Mouse (Mus musculus) right cerebral cortex, postnatal 10 days (tissue): Measurements from ENCODE around the gene Xdh.

Experiments used
- DNase-seq, 2 experiments: peaks; one replicate each; pipeline ENCODE4 v3.0.0; 2021; ENCODE audit warnings: low spot score in 2 of 2

The Xdh gene

GRCm38 (mm10) chr17:73950062-73950735, at the start of gene Xdh:
Gene Xdh, minus strand, starts transcription at chr17:73950196.
- no peak for DNase-seq

- DNase-seq: no peak
These were observed 46.1 kb upstream of the Xdh start for GRCm38 (mm10) chr17:73995907-73996645.

GRCm38 (mm10) chr17:73991264-73991663, 41.3 kb upstream of the Xdh start:
- DNase-seq: no peak

GRCm38 (mm10) chr17:73986571-73986970, 36.6 kb upstream of the Xdh start:
- no peak for DNase-seq

- DNase-seq: no peak
These were observed 35.9 kb upstream of the Xdh start for GRCm38 (mm10) chr17:73985936-73986335.

GRCm38 (mm10) chr17:73984508-73984907, 34.5 kb upstream of the Xdh start:
- no peak for DNase-seq

GRCm38 (mm10) chr17:73982871-73983270, 32.9 kb upstream of the Xdh start:
- DNase-seq: no peak

- no peak for DNase-seq
These were observed 26.1 kb upstream of the Xdh start for GRCm38 (mm10) chr17:73976066-73976465.

GRCm38 (mm10) chr17:73972648-73973047, 22.7 kb upstream of the Xdh start:
- no peak for DNase-seq

- no peak for DNase-seq
These were observed 21.3 kb upstream of the Xdh start for GRCm38 (mm10) chr17:73971291-73971690.

- peak; percentile 43 to 45 for DNase-seq
These were observed 20.5 kb upstream of the Xdh start for GRCm38 (mm10) chr17:73970361-73971027.

GRCm38 (mm10) chr17:73964856-73965255, 14.9 kb upstream of the Xdh start:
- DNase-seq: no peak

GRCm38 (mm10) chr17:73962628-73963043, 12.6 kb upstream of the Xdh start:
- DNase-seq: no peak

- no peak for DNase-seq
These were observed 11.9 kb upstream of the Xdh start for GRCm38 (mm10) chr17:73961801-73962403.

- no peak for DNase-seq
These were observed 10.7 kb upstream of the Xdh start for GRCm38 (mm10) chr17:73960745-73961144.

- DNase-seq: no peak
These were observed 2.1 kb upstream of the Xdh start for GRCm38 (mm10) chr17:73952103-73952521.

GRCm38 (mm10) chr17:73950970-73951369, 974 bp upstream of the Xdh start:
- no peak for DNase-seq

GRCm38 (mm10) chr17:73949498-73949897, 498 bp downstream of the Xdh start:
- DNase-seq: no peak

- DNase-seq: no peak
These were observed 1.2 kb downstream of the Xdh start for GRCm38 (mm10) chr17:73948801-73949200.

GRCm38 (mm10) chr17:73948039-73948438, 2.0 kb downstream of the Xdh start:
- no peak for DNase-seq

- DNase-seq: no peak
These were observed 3.1 kb downstream of the Xdh start for GRCm38 (mm10) chr17:73946856-73947255.

- no peak for DNase-seq
These were observed 5.3 kb downstream of the Xdh start for GRCm38 (mm10) chr17:73944661-73945060.
